Mouse (Mus musculus): ENCODE results near the gene Olfr90.

DNA sequence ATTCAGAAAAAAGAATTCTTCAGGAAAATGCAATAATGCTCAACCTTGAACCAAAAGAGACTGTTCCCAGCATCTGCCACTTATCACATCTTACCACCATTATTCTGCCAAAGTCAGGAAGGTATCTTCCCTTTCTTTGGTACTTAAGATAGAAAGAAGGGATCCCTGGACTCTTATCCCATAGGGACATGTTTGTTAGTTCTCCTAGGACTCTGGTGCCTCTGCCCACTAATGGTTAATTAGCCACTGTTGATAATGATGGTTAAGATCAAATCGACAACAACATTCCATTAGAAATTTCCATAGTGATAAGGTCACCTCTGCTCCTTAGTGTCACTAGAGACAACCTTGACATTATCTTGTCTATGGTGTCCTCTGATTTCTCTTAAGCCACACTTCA, 9.9 kb upstream of the Olfr90 start, which contains the start of gene Olfr91:
- TF ChIP-seq POLR2A (IDR thresholded peaks at IDR 0.05; ENCODE audit: low read depth, low read length): no peak
- no peak for TF ChIP-seq CTCF (IDR thresholded peaks at IDR 0.05; ENCODE audit: extremely low read depth, insufficient read depth, insufficient read length, insufficient replicate concordance)

Measured in spleen, adult 2 months (tissue).